Mouse (Mus musculus) monocyte, adult 59 days (primary cell): Measurements from ENCODE around the gene Ganc. TPM values are rescaled to one million over a fixed set of nuclear protein-coding genes. Genes with fewer than 3 reads are reported as not detected.

Experiments
- total RNA-seq, 2 experiments: library from RNA; stranded (reverse); gene quantifications; one replicate each; pipeline ENCODE4 v1.2.4; 2023

Gene Ganc
- 10 to 100 TPM; 36.8 to 39.3 TPM for total RNA-seq

DNA sequence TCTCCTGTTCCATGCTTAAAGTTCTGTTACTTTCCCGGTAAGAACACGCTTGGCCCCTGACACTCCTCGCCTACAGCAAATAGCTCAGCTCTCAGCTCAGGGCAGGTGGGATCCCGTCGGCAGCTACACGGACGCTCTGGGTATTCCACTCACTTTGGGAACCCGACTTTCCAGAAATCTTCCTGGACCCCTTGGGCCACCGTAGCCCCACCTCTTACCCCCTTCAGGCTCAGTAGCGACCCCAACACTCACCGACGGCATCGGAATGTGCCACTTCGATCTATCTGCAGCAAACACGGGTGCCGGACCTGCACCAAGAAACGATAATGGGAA lies at the start of gene Ganc:
Gene Ganc (plus strand): TSS at position 244 of the 333 bp plus-strand sequence.

GRCm38 (mm10) chr2:120403986-120404822 lies 508 bp downstream of the Ganc start, which contains the start of gene Tmem87a:
Tmem87a (minus strand) TSS chr2:120404113.

GRCm38 (mm10) chr2:120455719-120456118 lies 52.0 kb downstream of the Ganc start, which contains the start of gene Capn3:
Capn3 (plus strand) TSS chr2:120456019.

Other genes starting within 250 kb of the Ganc start
- gene Ehd4, start 249.3 kb upstream of the Ganc start, total RNA-seq: 100 to 1,000 TPM; 178 to 188 TPM
- not detected for gene Pla2g4e, start 158.6 kb upstream of the Ganc start, total RNA-seq
- not detected for gene Pla2g4d, start 114.7 kb upstream of the Ganc start, total RNA-seq
- under 1 TPM; 0.50 to 0.97 TPM for gene Pla2g4f, start 89.7 kb upstream of the Ganc start, total RNA-seq
- 10 to 100 TPM; 37.5 to 67.9 TPM for gene Vps39, start 50.8 kb upstream of the Ganc start, total RNA-seq
- 10 to 100 TPM; 37.7 to 42.7 TPM for gene Tmem87a, start 217 bp downstream of the Ganc start, total RNA-seq
- gene Capn3, start 52.1 kb downstream of the Ganc start, total RNA-seq: under 1 TPM; 0.63 to 0.82 TPM
- gene Zfp106, start 159.9 kb downstream of the Ganc start, total RNA-seq: 100 to 1,000 TPM; 102 to 108 TPM
- 100 to 1,000 TPM; 111 to 112 TPM for gene Snap23, start 163.8 kb downstream of the Ganc start, total RNA-seq
- 10 to 100 TPM; 10.4 to 14.4 TPM for gene Haus2, start 205.5 kb downstream of the Ganc start, total RNA-seq
- 10 to 100 TPM; 15.9 to 18.6 TPM for gene Lrrc57, start 205.6 kb downstream of the Ganc start, total RNA-seq
- gene Stard9, start 225.2 kb downstream of the Ganc start, total RNA-seq: 10 to 100 TPM; 52.6 to 57.7 TPM